Mouse (Mus musculus): ENCODE results near the gene Olfr520.

GRCm38 (mm10) chr7:99708750-99709149 lies 21.3 kb upstream of the Olfr520 start:
- TF ChIP-seq POLR2A (IDR thresholded peaks at IDR 0.05; ENCODE audit: low read depth, low read length) (no peak), CTCF (conservative IDR thresholded peaks at IDR 0.05; ENCODE audit: insufficient read depth, insufficient read length, low read depth, low read length) (no peak)

Measured in kidney, adult 2 months (tissue).